Mouse (Mus musculus) layer of hippocampus, postnatal 36 days (tissue): Measurements from ENCODE around the gene Serpinb6e. TPM values are rescaled to one million over a fixed set of nuclear protein-coding genes. Genes with fewer than 3 reads are reported as not detected.

Source experiments
- DNase-seq, 2 experiments: peaks; one replicate each; pipeline ENCODE4 v3.0.0; 2022
- total RNA-seq, 2 experiments: library from RNA; stranded (reverse); gene quantifications; 2 replicates each; pipeline ENCODE4 v1.2.3; 2021

Gene Serpinb6e
- total RNA-seq: not detected

- DNase-seq: no peak
These were observed at the start of gene Serpinb6e for GRCm38 (mm10) chr13:33843308-33843707. TSS of gene Serpinb6e (minus strand) at chr13:33843408.

GRCm38 (mm10) chr13:33830751-33831150 lies 12.5 kb downstream of the Serpinb6e start:
- no peak for DNase-seq

GRCm38 (mm10) chr13:33823421-33823820 lies 19.8 kb downstream of the Serpinb6e start:
- no peak for DNase-seq

GRCm38 (mm10) chr13:33821490-33822143 lies 21.6 kb downstream of the Serpinb6e start:
- DNase-seq: no peak

Other genes with a start within 250 kb of the Serpinb6e start
- gene Serpinb6d, start 182.0 kb downstream of the Serpinb6e start, total RNA-seq: not detected
- gene Serpinb6c, start 62.3 kb upstream of the Serpinb6e start, total RNA-seq: under 1 TPM in 1 of 2 experiments, not detected in 1; 0.86 TPM
- 1 to 10 TPM; 6.2 to 7.8 TPM for gene Nqo2, start 121.3 kb upstream of the Serpinb6e start, total RNA-seq
- gene Ripk1, start 159.0 kb upstream of the Serpinb6e start, total RNA-seq: 1 to 10 TPM; 6.0 to 7.6 TPM
- 10 to 100 TPM; 38.1 to 43.4 TPM for gene Serpinb6a, start 159.4 kb upstream of the Serpinb6e start, total RNA-seq
- 10 to 100 TPM; 48.7 to 55.0 TPM for gene Bphl, start 194.2 kb upstream of the Serpinb6e start, total RNA-seq
- 1,000 to 10,000 TPM; 1,112 to 1,144 TPM for gene Tubb2a, start 234.6 kb upstream of the Serpinb6e start, total RNA-seq